Mouse (Mus musculus): ENCODE measurements around the gene Tll2.

GRCm38 (mm10) chr19:41054702-41055101 is 151.9 kb downstream of the Tll2 start:
- TF ChIP-seq CTCF (IDR thresholded peaks at IDR 0.05; ENCODE audit: extremely low read depth, insufficient read depth, low read length) (no peak), POLR2A (IDR thresholded peaks at IDR 0.05; ENCODE audit: extremely low read depth, insufficient read depth, low read length) (no peak)
